Mouse (Mus musculus) neural tube, embryonic 14.5 days (tissue): ENCODE results near the gene Gm12355. TPM values are rescaled to one million over a fixed set of nuclear protein-coding genes. Genes with fewer than 3 reads are reported as not detected.
"Not testable (repeated sequence)": the region's sequence is repeated elsewhere in the genome, so short reads cannot be mapped to it uniquely, and the experiment has no call there.

Source experiments
- ATAC-seq: fragments of 200-750 bp; cut with Nextera tagmentation; 2 replicates; pipeline ENCODE4 v1.8.0; 2017; ENCODE audit warnings: low read depth, mild to moderate bottlenecking, moderate TSS enrichment, moderate library complexity
- H3K27ac ChIP-seq: fragments of 300-500 bp; sonication (generic); 2 replicates; pipeline ENCODE4 v1.5.1; 2014; ENCODE audit warnings: low read depth, mild to moderate bottlenecking, control low read depth, low read length, moderate library complexity, mixed read lengths
- H3K27me3 ChIP-seq: fragments of 300-500 bp; sonication (generic); 2 replicates; pipeline ENCODE4 v1.6.1; 2014; ENCODE audit warnings: low read length; ENCODE audit not compliant: control insufficient read depth, insufficient read depth
- H3K36me3 ChIP-seq: fragments of 300-500 bp; sonication (generic); 2 replicates; pipeline ENCODE4 v1.6.1; 2014; ENCODE audit warnings: low read length, mixed read lengths; ENCODE audit not compliant: control insufficient read depth, insufficient read depth
- H3K4me1 ChIP-seq: fragments of 300-500 bp; sonication (generic); 2 replicates; pipeline ENCODE4 v1.6.1; 2014; ENCODE audit warnings: low read length; ENCODE audit not compliant: control insufficient read depth, insufficient read depth
- H3K4me2 ChIP-seq: fragments of 300-500 bp; sonication (generic); 2 replicates; pipeline ENCODE4 v1.6.1; 2014; ENCODE audit warnings: mild to moderate bottlenecking, low read depth, low read length, control low read depth
- H3K4me3 ChIP-seq: fragments of 300-500 bp; sonication (generic); 2 replicates; pipeline ENCODE4 v1.5.1; 2014; ENCODE audit warnings: low read depth, low read length, control low read depth, mixed read lengths
- H3K9ac ChIP-seq: fragments of 300-500 bp; sonication (generic); replicated peaks from 2 replicates; pipeline ENCODE4 v1.6.1; 2014; ENCODE audit warnings: low read depth, mild to moderate bottlenecking, control low read depth, low read length, mixed read lengths
- H3K9me3 ChIP-seq: fragments of 300-500 bp; sonication (generic); 2 replicates; pipeline ENCODE4 v1.6.1; 2016; ENCODE audit warnings: low read length; ENCODE audit not compliant: control insufficient read depth
- WGBS: fragments of 180-500 bp; shearing (Covaris S2); extraction: QIAGEN DNeasy Blood & Tissue Kit; methylation state at CpG from one replicate; pipeline ENCODE4 v1.1.7; 2014; 5-methylcytosine and 5-hydroxymethylcytosine counted together
- polyA plus RNA-seq: library from polyadenylated mRNA; unstranded; fragments of >200 nt; fragmentation: Nextera tagmentation; extraction: Ambion mirVana; gene quantifications from 2 replicates; pipeline ENCODE4 v1.2.1, GENCODE M21; 2014

The Gm12355 gene
- polyA plus RNA-seq, 1 experiment from 2014 or later: 0.76 TPM

GRCm38 (mm10) chr11:98646459-98646858 is 21.0 kb upstream of the Gm12355 start, which contains the start of gene Gsdma2:
Gsdma2 (plus strand) TSS chr11:98646759.
- Histone ChIP-seq H3K4me3 (no peak within 1 kb of the TSS), H3K4me1 (no peaks in the 10 kb centered on the region), H3K4me2 (no peak within 1 kb of the TSS), H3K36me3 (no peaks in the 10 kb centered on the region), H3K9me3 (no peaks in the 10 kb centered on the region), H3K27me3 (no peaks in the 10 kb centered on the region), H3K9ac (no peak within 1 kb of the TSS), H3K27ac (no peak within 1 kb of the TSS)
- no peak for ATAC-seq
- 55% methylated on average over 2 of the region's 2 CpGs for WGBS

DNA sequence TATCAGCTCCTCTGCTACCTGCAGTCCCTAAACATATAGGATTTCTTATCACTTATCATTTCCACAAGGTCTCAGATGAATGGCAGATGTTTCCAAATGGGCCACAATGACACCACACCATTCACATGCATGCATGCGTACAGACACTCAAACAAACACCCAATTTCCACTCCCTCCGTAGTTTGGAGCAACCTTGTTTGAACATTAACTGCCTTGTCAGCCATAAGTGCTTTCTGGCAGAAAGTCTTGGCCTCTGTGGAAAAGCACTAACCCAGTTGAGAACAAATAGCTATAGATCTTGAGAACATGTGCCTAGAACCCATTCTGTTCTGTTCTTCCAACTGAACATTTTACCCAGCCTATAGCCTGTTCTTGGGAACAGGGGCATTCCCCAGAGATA is 20.5 kb upstream of the Gm12355 start:
- Histone ChIP-seq H3K36me3 (no peaks in the 10 kb centered on the region), H3K9me3 (no peaks in the 10 kb centered on the region), H3K27me3 (no peaks in the 10 kb centered on the region), H3K4me3 (no peak overlapping the region), H3K4me2 (no peak overlapping the region), H3K4me1 (no peaks in the 10 kb centered on the region), H3K9ac (no peak overlapping the region), H3K27ac (no peak overlapping the region)
- WGBS: 90% methylated on average over 2 of the region's 2 CpGs
- ATAC-seq: no peak

DNA sequence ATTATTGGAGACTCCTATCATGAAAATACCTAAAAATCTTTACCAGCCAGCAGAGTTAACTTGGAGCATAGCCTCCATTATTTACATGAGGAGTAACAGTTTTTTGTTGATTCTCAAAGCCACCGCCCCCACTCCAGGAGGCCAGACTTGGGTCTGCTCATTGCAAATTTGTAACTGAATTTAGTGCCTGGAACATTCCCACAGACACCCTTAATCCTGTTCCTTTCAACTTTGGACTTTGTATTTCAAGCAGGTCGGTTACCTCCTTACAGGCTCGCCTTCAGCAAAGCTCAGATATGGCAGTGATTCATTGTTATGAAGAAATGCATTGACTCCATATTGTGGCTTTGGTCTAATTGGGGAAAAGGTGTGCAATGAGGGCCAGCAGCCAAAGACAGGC is 19.3 kb upstream of the Gm12355 start:
- no peaks in the 10 kb centered on the region for H3K27me3 ChIP-seq
- no peak overlapping the region for H3K27ac ChIP-seq
- no peak overlapping the region for H3K4me2 ChIP-seq
- H3K9me3 ChIP-seq: no peaks in the 10 kb centered on the region
- H3K4me3 ChIP-seq: no peak overlapping the region
- H3K9ac ChIP-seq: no peak overlapping the region
- no peaks in the 10 kb centered on the region for H3K4me1 ChIP-seq
- 86% methylated on average over 3 of the region's 3 CpGs for WGBS
- ATAC-seq: no peak
- no peaks in the 10 kb centered on the region for H3K36me3 ChIP-seq

GRCm38 (mm10) chr11:98640091-98640490 is 14.6 kb upstream of the Gm12355 start:
- Histone ChIP-seq H3K9ac (no peak overlapping the region), H3K4me1 (no peaks in the 10 kb centered on the region), H3K27me3 (no peaks in the 10 kb centered on the region), H3K4me2 (no peak overlapping the region), H3K27ac (no peak overlapping the region), H3K9me3 (no peaks in the 10 kb centered on the region), H3K36me3 (no peaks in the 10 kb centered on the region), H3K4me3 (no peak overlapping the region)
- no peak for ATAC-seq
- 75% methylated on average over 5 of the region's 5 CpGs for WGBS

GRCm38 (mm10) chr11:98637501-98637900 is 12.0 kb upstream of the Gm12355 start:
- H3K36me3 ChIP-seq: no peaks in the 10 kb centered on the region
- H3K9me3 ChIP-seq: no peaks in the 10 kb centered on the region
- H3K4me2 ChIP-seq: no peak overlapping the region
- ATAC-seq: no peak
- 79% methylated on average over 1 of the region's 1 CpGs for WGBS
- no peaks in the 10 kb centered on the region for H3K4me1 ChIP-seq
- H3K27me3 ChIP-seq: no peaks in the 10 kb centered on the region
- no peak overlapping the region for H3K27ac ChIP-seq
- H3K4me3 ChIP-seq: no peak overlapping the region
- no peak overlapping the region for H3K9ac ChIP-seq

GRCm38 (mm10) chr11:98635312-98635970 is 10.0 kb upstream of the Gm12355 start:
- not testable (repeated sequence) for H3K9me3 ChIP-seq, ATAC-seq, H3K9ac ChIP-seq, H3K4me3 ChIP-seq, H3K36me3 ChIP-seq, H3K27ac ChIP-seq, H3K4me1 ChIP-seq, H3K4me2 ChIP-seq, H3K27me3 ChIP-seq
- 43% methylated on average over 10 of the region's 10 CpGs for WGBS

GRCm38 (mm10) chr11:98630646-98631045 is 5.2 kb upstream of the Gm12355 start:
- Histone ChIP-seq H3K9me3 (no peaks in the 10 kb centered on the region), H3K27me3 (no peaks in the 10 kb centered on the region), H3K9ac (no peak overlapping the region), H3K27ac (no peak overlapping the region), H3K4me1 (no peaks in the 10 kb centered on the region), H3K4me2 (no peak overlapping the region), H3K36me3 (no peaks in the 10 kb centered on the region), H3K4me3 (no peak overlapping the region)
- ATAC-seq: no peak
- WGBS: 92% methylated on average over 5 of the region's 5 CpGs

- no peaks in the 10 kb centered on the region for H3K9me3 ChIP-seq
- no peaks in the 10 kb centered on the region for H3K4me1 ChIP-seq
- H3K27me3 ChIP-seq: no peaks in the 10 kb centered on the region
- no peaks in the 10 kb centered on the region for H3K36me3 ChIP-seq
- no peak overlapping the region for H3K9ac ChIP-seq
- WGBS: 94% methylated on average over 3 of the region's 3 CpGs
- ATAC-seq: no peak
- H3K4me2 ChIP-seq: no peak overlapping the region
- H3K4me3 ChIP-seq: no peak overlapping the region
- H3K27ac ChIP-seq: no peak overlapping the region
These were observed 3.2 kb upstream of the Gm12355 start for GRCm38 (mm10) chr11:98628706-98629105.

GRCm38 (mm10) chr11:98624381-98624780 is 1.1 kb downstream of the Gm12355 start:
- H3K36me3 ChIP-seq, ATAC-seq, H3K4me2 ChIP-seq, H3K27me3 ChIP-seq, H3K9me3 ChIP-seq, H3K27ac ChIP-seq, H3K4me1 ChIP-seq, H3K4me3 ChIP-seq, H3K9ac ChIP-seq: not testable (repeated sequence)
- 93% methylated on average over 2 of the region's 2 CpGs for WGBS
